Mouse (Mus musculus): ENCODE data around the gene Usp12.
"Not testable (repeated sequence)": the region's sequence is repeated elsewhere in the genome, so short reads cannot be mapped to it uniquely, and the experiment has no call there.

Gene Usp12

DNA sequence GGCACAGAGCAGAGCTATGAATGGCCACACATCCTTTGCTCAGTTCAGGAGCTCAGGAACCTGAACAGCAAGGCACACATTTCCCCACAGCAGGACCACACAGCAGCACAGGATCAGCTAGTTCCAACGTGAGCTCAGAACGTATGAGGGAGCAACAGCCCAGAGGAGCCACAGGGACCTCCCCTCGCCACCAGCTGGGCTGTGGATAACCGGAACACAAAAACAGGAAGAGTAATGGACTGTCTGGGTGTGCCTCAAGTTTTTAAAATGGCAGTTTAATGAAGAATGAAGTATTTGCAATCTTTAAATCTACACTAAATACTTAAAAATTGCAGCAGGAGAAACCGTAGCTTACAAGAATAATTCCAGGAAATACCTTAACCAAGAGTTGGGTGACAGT, 44.9 kb downstream of the Usp12 start:
- no peak for DNase-seq (ENCODE audit: low spot score in 2 of 2)

DNA sequence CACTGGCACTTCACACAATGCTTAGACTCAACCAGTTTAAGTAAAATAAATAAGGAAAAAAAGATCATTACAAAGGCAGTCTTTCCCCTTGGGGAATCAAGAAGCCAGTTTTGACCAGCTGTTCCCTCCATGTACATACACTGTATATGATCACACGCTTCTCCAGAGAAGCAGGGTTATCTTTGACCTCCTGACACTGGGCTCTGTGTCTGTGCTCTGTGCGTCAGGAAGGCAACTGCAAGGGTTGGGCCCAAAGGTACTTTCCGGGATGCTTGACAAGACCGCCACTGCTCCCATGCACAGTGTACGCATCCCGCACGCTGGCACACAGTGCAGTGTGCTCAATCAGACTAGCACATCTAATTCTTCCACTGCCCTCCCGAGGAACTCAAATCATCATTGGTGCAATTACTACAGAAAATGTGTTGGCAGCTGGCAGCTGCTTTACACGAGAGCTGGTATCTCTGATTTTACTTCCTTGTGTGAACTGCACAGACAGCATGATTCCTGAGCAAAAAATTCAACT, 57.8 kb downstream of the Usp12 start:
- no peak for DNase-seq (ENCODE audit: low spot score in 2 of 2)

DNA sequence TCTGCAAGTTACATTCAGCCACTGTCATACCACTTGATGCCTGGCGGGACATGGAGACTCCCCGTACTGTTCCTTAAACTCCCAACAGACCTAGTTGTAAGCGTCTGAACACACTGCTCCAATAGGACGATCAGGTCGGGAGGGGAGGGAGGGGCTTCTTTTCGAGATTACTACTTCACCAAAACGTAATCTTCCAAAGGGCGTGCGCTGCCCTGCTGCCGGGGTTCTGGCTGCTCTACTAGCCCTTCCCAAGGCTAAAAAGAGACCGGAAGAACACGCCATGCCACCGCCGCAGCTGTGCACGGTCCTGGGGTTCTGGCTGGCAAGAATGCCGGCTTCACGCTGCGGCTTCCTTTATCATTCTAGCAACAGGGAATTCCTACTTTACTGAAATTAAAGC, 58.5 kb downstream of the Usp12 start:
- DNase-seq (ENCODE audit: low spot score in 2 of 2) = no peak

DNA sequence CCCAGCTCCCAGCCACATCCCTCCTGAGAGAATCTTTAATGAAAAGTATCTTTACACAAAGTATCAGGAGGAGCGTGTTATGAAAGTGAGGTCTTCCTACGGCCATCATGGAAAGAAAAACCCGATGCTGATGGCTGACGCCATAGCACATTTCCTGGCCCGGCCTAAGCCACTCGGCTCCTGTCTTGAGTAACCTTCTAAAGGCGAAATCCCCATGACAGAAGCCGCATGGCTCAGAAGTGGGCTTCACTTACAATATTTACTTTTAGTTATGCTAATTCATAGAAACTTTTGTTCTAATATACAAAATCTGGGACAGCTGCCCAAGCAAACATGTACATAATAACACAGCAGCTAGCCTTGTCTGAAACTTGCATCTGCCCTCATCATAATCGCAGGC, 59.8 kb downstream of the Usp12 start:
- not testable (repeated sequence) for DNase-seq (ENCODE audit: low spot score in 2 of 2)

DNA sequence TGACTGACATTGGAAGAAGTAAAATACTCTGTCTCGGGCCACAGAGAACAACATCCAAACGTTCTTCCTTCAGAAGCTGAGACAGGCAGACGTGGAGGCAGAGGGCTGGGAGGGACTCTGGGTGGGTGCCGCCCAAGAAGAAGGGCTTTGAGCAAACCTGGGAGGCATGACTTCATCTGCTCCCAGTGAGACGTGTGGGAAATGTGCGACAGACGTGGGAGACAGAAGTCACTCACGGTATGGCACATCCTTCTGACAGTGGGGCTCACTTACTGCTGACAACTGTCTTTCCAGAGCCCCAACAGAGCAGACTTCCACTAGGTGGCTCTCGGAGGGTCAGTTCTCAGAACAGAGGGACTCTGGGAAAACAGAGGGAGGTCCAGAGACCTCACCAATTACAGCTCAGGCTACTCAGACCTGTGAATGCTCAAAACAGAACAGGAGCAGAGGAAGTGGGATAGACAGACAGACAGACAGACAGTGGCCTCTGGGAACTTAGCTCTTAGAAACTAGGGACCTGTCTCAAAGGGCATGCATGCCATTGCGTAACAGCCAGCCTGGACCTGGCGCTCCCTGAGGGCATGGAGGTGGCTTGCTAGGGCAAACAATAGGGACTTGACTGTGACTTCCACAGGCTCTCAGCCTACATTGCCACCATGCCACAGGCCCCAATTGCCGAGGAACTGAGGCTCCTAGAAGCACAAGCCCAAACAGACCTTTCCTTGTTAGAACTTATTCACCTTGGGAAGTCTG, 60.7 kb downstream of the Usp12 start:
- no peak for DNase-seq (ENCODE audit: low spot score in 2 of 2)

DNA sequence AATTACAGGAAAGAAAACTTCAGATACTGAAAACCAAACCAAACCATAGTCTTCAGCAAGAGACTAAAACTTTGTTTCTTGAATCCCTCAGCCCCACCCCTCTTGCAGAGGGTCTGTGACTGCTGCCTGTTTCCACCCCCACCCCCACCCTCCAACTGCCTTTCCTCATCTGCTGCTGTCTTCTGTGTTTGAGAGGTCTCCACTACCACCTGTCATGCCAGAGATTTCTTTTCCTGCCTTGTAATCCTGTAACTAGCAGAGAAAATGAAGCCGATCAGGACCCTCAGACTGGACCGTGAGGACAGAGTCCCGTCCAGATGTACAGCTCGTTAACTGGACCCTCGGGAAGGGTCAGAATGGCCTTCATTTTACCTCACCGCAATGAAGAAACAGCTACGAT, 61.4 kb downstream of the Usp12 start:
- no peak for DNase-seq (ENCODE audit: low spot score in 2 of 2)

DNA sequence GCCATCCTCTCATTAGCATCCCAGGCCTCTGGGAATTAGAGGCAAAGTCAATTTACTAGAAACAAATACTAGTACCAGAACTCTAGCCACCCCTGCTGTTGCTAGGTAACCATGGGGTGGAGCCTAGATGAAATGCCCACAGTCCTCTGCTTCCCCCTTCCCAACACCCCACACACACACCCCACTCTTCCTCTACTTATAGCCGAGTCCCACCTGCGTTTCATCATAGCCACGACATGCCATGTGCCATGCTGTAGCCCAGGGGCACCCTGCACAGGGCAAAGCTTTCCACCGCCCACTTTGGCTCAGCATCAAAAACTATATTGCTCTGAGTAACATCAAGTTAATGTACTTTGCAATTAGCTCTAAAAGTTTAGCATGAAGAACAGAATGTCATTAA, 67.8 kb downstream of the Usp12 start:
- DNase-seq (ENCODE audit: low spot score in 2 of 2) = no peak

DNA sequence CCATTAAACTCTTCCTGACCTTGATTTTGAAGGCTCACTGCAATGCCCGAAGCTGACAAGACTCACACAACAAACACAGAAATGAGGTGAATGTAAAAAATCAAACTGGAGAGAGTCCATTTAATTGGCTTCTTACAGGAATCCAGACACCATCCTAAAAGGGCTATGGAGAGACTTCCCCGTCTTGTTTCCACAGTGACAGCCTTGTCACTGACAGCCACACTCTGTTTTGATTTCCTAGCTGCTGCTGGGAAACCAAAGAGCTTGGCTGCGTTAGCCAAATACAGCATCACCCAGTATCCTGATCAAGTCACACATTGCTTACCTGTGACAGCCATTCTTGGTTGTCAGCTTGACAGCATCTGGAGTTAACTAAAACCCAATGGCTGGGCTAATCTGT, 69.8 kb downstream of the Usp12 start:
- no peak for DNase-seq (ENCODE audit: low spot score in 2 of 2)

DNA sequence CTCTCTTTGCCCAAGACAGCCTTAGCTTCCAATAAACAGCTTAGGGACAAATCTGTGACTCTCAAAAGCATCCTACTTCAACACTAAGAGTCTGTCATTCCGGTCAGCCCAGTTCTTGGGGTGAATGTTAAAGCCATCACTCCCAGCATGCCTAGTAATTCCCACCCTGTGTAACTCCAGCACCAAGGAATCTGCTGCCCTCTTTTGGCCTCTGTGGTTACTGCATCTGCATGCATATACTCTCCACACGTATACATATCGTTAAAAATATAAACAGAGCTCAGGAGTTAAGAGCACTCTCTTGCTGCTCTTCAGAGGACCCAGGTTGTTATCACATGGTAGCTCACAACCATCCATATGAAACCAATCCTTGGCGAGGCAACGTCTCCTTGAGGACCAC, 71.4 kb downstream of the Usp12 start:
- no peak for DNase-seq (ENCODE audit: low spot score in 2 of 2)

DNA sequence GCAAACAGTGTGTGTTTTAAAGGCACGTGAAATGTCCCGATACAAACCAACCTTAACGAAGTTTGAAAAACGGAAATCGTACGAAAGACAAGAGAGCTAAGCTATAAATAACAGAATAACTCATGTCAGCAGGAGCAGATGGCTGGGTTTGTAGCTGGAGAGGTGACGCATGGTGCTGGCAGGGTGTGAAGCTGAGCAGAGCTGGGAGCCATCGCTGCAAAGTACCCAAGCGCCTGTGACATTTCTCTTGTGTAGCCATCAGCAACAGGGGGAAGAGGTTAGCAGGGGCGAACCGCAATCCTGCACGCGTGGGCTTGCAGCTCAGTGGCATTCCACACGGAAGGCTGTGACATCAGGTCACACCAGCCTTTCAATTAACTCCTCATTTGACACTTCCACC, 72.6 kb downstream of the Usp12 start:
- DNase-seq (ENCODE audit: low spot score in 2 of 2) = no peak

DNA sequence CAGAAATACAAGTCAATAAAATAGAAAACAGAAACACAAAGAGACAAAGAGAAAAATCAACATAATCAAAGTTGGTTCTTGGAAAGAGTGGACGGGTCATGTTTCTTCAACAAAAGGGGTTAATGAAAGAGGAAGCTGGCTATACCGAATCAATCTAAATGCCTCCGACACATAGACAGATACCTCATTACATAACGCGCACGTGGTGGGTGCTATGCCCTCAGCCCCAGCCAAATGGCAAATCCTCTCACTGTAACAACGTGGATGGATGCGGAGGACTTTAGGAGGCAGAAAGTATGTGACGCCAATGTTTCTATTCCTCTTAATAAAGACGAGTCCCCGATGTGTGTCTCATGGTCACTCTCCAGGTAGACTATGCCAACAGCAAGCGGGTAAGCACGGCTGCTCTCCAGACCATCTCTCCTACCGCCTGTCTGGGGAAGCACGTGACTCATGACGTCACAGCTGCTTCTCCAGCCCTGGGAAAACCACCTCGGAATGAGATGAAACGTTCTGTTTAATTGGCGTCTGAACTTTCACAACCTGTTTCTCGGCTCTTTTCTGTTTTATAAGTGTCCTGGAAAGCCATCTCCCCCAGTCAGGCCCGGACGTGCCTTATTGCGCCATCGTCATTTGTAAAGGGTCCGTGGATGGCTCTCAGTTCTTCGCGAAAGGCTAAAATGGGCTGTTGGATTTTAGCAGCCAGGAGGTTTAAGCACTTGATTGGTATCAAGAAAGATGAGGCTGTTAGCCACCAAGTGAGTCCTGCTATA, 75.0 kb downstream of the Usp12 start:
- no peak for DNase-seq (ENCODE audit: low spot score in 2 of 2)

DNA sequence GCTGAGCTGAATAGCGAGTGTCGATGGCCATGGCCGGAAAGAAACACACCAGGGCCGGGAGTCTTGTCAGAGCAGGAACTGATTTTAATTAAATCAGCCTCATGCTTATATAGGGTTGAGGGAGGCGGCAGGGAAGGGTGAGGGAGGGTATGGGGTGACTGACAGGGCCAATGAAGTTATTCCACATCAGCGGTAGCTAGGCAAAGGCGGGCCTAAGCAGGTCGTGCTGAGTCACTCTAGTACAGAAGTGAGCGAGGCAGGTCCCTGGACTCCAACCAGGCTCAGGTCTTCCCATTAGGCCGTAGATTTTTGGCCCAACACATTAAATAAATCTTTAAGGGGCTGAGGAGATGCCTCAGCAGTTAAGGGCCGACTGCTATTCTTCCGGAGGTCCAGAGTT, 81.0 kb downstream of the Usp12 start:
- no peak for DNase-seq (ENCODE audit: low spot score in 2 of 2)

DNA sequence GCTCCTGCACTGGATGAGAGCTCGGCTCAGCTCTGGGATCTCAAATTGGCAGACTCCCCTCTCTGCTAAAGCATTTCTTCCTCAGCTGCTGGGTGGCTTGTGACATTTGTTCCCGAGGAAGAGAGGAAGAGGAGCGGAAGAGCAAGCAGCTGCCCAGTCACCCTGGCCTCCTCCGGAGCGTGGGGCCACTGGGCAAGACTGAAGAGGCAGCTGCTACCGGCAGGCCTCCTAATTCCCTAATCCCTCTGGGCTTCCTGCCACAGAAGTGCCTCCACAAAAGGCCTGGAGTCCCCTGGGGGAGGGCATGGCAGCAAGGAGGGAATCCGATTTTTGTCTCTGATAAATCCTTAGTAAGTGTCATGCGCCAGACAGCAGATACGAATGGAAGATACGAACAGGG, 81.7 kb downstream of the Usp12 start:
- DNase-seq (ENCODE audit: low spot score in 2 of 2) = no peak

DNA sequence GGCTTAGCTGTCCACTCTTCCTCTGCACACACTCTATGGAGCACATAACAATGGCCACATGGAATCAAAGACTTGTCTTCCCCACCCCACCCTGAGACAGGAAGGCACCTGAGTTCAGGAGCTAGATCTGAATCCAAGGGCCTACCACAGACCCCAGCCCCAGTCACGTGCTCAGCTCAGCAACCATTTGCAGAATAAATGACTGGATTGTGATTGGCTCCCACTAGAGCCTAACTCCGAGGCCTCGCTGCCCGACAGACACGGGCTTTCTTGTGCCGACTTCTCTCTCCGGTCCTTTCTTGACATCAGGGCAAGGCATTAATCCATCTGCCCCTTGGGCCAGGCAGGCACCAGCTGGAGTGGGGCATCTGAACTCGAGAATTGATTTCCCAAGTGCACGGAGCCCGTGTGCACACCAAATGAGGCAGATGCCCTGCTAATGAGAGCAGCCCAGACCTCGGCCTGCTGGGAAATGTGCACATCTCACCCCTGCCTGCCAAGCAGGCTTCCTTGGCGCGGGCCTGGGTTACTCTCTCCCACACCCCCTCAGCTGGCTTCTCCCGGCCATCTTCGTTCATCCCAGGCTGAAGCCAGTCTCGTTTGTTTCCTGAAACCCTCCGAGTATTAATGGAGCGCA, 82.4 kb downstream of the Usp12 start:
- no peak for DNase-seq (ENCODE audit: low spot score in 2 of 2)

DNA sequence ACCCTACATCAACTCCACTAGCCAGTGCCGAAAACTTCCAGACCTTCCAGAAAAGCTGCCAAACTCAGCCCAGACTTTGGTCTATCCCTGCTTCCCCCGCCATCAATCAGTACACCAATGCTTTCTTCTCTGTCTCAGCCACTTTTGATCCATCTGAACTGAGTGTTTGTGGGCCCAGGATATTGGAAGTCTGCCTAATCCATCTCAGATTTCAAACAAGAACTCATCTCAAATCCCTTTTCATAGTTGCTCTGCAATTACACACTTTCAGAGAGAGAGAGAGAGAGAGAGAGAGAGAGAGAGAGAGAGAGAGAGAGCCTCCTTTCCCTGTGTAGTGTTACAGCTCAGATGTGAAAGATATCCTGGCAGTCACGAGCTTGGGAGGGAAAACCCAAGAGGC, 85.4 kb downstream of the Usp12 start:
- DNase-seq (ENCODE audit: low spot score in 2 of 2) = no peak

DNA sequence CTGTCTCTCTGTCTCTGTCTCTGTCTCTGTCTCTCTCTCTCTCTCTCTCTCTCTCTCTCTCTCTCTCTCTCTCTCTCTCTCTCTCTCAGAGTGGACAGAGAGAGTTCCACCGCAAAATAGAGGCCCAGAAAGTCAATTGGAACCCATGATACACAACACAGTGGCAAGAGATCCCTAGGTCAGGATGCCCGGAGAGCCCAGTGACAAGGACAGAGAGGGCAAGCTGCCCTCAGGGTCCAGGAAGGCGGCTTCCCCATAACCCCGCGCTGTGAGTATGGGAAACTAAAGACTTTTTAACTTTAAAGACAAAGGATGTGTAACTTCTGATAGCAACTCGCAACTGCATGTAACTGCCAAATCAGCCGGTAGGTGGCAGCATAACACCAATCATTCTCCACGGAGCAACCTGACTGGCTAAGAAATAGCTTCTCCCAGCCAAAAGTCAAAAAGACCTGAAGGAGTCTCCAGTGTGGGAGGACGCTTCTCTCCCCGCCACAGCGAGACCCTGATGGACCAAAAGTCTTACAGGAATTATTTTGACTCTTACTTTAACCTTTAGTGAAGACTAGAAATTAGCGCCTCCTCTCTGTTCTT, 88.9 kb downstream of the Usp12 start:
- DNase-seq (ENCODE audit: low spot score in 2 of 2) = peak; percentile 92 to 94

DNA sequence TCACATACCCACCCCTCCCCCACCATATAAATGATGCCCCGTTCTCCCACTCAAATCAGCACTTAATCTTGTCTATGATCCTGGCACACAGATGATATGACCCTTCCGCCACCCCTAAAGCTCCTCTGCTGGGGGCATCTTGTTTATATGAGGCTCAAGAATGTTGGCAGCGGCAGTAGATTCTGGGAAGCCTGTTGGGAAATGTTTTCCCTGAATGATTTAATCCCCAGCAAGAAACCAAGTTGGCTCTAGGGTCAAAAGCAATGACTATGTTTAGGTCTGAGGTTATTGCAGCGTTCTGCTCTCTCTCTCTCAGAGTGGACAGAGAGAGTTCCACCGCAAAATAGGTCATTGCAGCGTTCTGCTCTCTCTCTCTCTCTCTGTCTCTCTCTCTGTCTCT, 89.4 kb downstream of the Usp12 start:
- no peak for DNase-seq (ENCODE audit: low spot score in 2 of 2)

DNA sequence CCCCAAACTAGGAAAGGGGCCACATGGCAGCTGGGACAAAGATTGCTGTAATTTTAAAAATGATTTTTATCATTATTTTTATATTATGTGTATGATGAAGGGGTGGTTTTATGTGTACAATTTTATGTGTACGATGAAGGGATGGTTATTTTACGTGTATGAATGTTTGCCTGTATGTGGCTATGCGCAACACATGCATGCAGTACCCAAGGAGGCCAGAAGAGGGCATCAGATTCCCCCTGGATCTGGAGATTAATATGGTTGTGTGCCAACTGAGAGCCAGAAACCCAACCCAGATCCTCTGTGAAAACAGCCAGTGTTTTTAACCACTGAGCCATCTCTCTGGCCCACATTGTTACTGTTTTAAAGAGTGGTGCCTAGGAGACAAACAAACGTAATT, 90.6 kb downstream of the Usp12 start:
- no peak for DNase-seq (ENCODE audit: low spot score in 2 of 2)

DNA sequence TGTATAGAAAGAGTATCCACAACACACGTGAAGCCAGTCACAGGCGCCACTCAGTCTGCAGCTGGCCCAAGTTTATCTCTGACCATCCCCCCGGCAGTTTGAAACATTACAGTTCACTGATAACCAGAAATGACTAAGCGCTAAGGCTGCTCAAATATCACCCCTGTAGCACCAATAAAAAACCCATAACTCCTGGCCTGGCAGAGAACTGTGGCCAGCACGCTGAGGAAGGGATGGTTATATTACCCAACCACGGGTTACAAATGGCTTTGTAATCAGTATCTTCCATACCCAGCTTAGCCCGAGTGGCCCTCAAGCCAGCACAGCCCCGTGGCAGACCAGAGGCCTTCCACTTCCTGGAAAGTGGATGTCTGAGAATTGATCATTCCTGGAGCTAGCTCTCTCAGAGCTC, 91.1 kb downstream of the Usp12 start:
- no peak for DNase-seq (ENCODE audit: low spot score in 2 of 2)

DNA sequence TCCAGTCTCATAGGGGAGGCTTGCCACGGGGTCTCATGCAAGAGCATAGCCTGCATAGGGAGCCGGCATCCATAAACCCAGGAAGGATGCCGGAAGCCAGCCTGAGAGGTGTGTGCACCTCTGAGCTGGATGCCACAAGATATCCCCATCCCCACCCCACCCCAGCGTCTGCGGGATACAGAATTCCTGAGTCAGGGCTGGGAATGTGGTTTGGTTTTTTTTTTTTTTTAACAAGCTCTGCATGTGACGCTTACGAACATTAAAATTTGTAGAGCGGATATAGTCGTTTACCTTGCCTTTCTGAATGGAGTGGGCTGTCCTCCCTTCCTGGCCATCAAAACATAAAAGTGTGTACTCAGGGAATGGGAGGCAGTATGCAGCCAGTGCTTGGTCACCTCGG, 94.7 kb downstream of the Usp12 start:
- DNase-seq (ENCODE audit: low spot score in 2 of 2) = no peak

DNA sequence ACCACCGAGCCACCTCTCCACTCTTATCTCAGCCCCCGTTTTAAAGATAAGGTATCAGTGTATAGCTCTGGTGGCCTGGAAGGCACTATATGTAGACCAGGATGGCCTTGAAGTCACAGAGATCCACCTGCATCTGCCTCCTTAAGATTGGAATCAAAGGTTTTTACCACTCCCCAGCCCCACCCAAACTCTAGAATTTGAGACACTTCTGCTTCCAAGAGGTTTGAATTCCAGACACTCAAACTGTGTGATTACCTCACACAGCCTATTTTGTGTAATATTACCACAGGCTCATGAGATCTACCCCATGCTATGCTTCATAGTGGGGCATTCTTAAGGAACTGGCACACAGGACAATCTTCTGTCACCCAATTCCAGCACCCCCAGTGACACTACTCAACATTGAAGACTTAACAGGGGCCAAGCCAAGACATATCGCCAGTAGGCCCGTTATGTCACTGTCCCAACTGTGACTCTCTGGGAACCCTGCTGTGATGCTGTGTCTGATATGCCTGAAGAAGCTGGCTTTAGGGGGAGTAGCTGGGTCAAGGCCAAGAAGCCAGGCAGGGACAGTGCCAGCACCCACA, 95.3 kb downstream of the Usp12 start:
- DNase-seq (ENCODE audit: low spot score in 2 of 2) = no peak

DNA sequence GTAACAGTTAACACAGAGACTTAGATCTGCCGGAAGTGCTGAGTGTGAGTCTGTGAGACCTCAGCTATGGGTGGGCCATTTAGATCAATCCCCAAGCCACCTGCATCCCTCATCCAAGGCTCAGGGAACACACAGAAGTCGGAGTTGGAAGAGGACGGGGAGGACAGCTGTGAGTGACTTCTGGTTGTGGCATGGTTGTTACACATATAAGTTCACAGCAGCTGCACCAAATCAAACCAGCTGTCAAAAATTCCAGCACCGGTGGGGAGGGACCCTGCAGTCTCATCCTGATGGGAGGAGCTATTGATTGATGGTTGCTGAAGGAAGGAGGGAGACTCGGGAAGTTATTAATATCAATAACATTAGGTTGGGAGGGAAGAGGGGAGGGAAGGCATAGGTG, 99.3 kb downstream of the Usp12 start:
- no peak for DNase-seq (ENCODE audit: low spot score in 2 of 2)

All from frontal cortex, postnatal 36 days (tissue).